Comparison of ENCODE assay signal across 21 mouse cellular contexts in the genomic region with DNA sequence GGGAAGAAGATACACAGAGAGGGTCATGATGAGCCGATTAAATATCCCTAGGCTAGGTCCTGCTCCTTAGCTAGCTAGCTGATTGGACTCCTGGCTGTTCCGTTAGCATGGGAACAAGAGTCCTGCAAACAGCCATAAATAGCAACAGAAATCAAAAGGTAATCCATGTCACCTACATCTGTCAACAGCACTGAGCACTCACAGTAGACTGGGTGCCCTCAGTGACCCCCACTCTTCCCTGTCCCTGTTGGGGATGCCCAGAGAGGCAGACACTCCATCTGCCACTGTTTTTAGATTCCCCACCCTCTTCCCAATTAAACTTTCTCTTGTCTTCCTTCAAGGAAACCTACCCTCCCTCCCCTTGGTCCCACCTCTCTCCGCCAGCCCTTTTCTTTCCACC. TPM values are rescaled to one million over a fixed set of nuclear protein-coding genes. Genes with fewer than 3 reads are reported as not detected.
A peak's percentile ranks its signal among the peaks of the same experiment; 100 is the strongest.
DNase-seq lines count a peak whose midpoint lies in the region; ATAC-seq and TF ChIP-seq lines count a peak whose summit lies in the region.
"Had no signal": no experiment of that assay in that cellular context is flagged by ENCODE, and none has a peak within 500 bp of the region (broad histone marks: within the 10 kb centered on the region; RNA-seq: fewer than 3 reads in every experiment).

No protein-coding gene starts in this region.

- peak overlapping the region; percentile 11 for H3K4me2 ChIP-seq in heart, embryonic 12.5 days
- peak overlapping the region; percentile 31 for H3K4me2 ChIP-seq in heart, embryonic 13.5 days
- H3K4me2 ChIP-seq in heart, postnatal 0 days (ENCODE audit: low read depth, low read length) = no peak overlapping the region
- H3K4me2 ChIP-seq in forebrain, embryonic 12.5 days = no peak overlapping the region
- H3K4me2 ChIP-seq: hindbrain, embryonic 12.5 days had no signal

- H3K27ac ChIP-seq in heart, embryonic 10.5 days = peak overlapping the region; percentile 65
- H3K27ac ChIP-seq in heart, embryonic 12.5 days (ENCODE audit: poor library complexity, severe bottlenecking) = peak overlapping the region; percentile 12; the same call in 1 of the 2 replicates
- H3K27ac ChIP-seq in heart, embryonic 13.5 days (replicated peaks) = peak overlapping the region; percentile 56
- no peak overlapping the region for H3K27ac ChIP-seq in heart, postnatal 0 days (ENCODE audit: low read depth)
- no peak overlapping the region for H3K27ac ChIP-seq in forebrain, embryonic 12.5 days
- H3K27ac ChIP-seq: embryonic facial prominence, embryonic 10.5 days; gastrocnemius, adult 2 months; hindbrain, embryonic 12.5 days; hindbrain, postnatal 0 days had no signal

- DNase-seq in heart, embryonic 10.5 days (ENCODE audit: low spot score) = peak; percentile 82
- no peak for DNase-seq in heart, postnatal 36 days
- DNase-seq in heart, postnatal 0 days (ENCODE audit: low spot score) = peak; percentile 73
- DNase-seq in kidney, postnatal 25 days = no peak
- DNase-seq in B cell, adult 2 months = no peak
- DNase-seq: adrenal gland, adult 8-10 months; adrenal gland, postnatal 36 days; cerebellum, adult 2 months; cerebellum, postnatal 10 days; gastrocnemius, adult 2 months; gastrocnemius, postnatal 25 days; kidney, adult 11 months had no signal

- WGBS in heart, embryonic 10.5 days = 17% methylated on average over 3 of the region's 3 CpGs
- 18% methylated on average over 3 of the region's 3 CpGs for WGBS in heart, embryonic 12.5 days
- 22% methylated on average over 3 of the region's 3 CpGs for WGBS in heart, embryonic 13.5 days
- WGBS in heart, postnatal 0 days = 15% methylated on average over 3 of the region's 3 CpGs
- 10% methylated on average over 3 of the region's 3 CpGs for WGBS in forebrain, embryonic 12.5 days

- H3K9me3 ChIP-seq in heart, embryonic 10.5 days = no peaks in the 10 kb centered on the region
- H3K9me3 ChIP-seq in heart, embryonic 12.5 days (replicated peaks) = no peaks in the 10 kb centered on the region
- no peaks in the 10 kb centered on the region for H3K9me3 ChIP-seq in heart, embryonic 13.5 days
- H3K9me3 ChIP-seq in heart, postnatal 0 days (replicated peaks; ENCODE audit: control insufficient read depth, low read length) = no peaks in the 10 kb centered on the region
- no peaks in the 10 kb centered on the region for H3K9me3 ChIP-seq in forebrain, embryonic 12.5 days
- H3K9me3 ChIP-seq: embryonic facial prominence, embryonic 10.5 days; G1E; hindbrain, embryonic 12.5 days had no signal

- TF ChIP-seq CTCF in heart, postnatal 0 days (IDR thresholded peaks at IDR 0.05; ENCODE audit: low read depth) = no peak

- no peak for TF ChIP-seq EP300 in heart, postnatal 0 days (IDR thresholded peaks at IDR 0.05; ENCODE audit: low read depth)

- peak overlapping the region; percentile 8; the same call in 1 of the 2 replicates for H3K4me3 ChIP-seq in heart, embryonic 10.5 days
- no peak overlapping the region for H3K4me3 ChIP-seq in heart, embryonic 12.5 days
- no peak overlapping the region for H3K4me3 ChIP-seq in heart, embryonic 13.5 days
- no peak overlapping the region for H3K4me3 ChIP-seq in heart, postnatal 0 days (ENCODE audit: low read depth, low read length)
- H3K4me3 ChIP-seq in forebrain, embryonic 12.5 days (replicated peaks) = no peak overlapping the region
- H3K4me3 ChIP-seq: embryonic facial prominence, embryonic 10.5 days; gastrocnemius, adult 2 months; hindbrain, embryonic 12.5 days had no signal

- peaks cover 69% of the 10 kb centered on the region for H3K27me3 ChIP-seq in heart, embryonic 10.5 days (ENCODE audit: insufficient read depth, poor library complexity, severe bottlenecking)
- H3K27me3 ChIP-seq in heart, embryonic 12.5 days (replicated peaks) = peaks cover 56% of the 10 kb centered on the region
- peaks cover 83% of the 10 kb centered on the region for H3K27me3 ChIP-seq in heart, embryonic 13.5 days (replicated peaks)
- peaks cover 15% of the 10 kb centered on the region; the same call in 1 of the 2 replicates for H3K27me3 ChIP-seq in heart, postnatal 0 days (ENCODE audit: control insufficient read depth, insufficient read depth, low read length)
- peaks cover 95% of the 10 kb centered on the region for H3K27me3 ChIP-seq in forebrain, embryonic 12.5 days

- peaks cover 49% of the 10 kb centered on the region for H3K4me1 ChIP-seq in heart, embryonic 10.5 days
- peaks cover 28% of the 10 kb centered on the region for H3K4me1 ChIP-seq in heart, embryonic 12.5 days (replicated peaks)
- H3K4me1 ChIP-seq in heart, embryonic 13.5 days = peaks cover 32% of the 10 kb centered on the region
- H3K4me1 ChIP-seq in heart, postnatal 0 days (ENCODE audit: control insufficient read depth, insufficient read depth) = peaks cover 18% of the 10 kb centered on the region; the same call in 1 of the 2 replicates
- H3K4me1 ChIP-seq in forebrain, embryonic 12.5 days = peaks cover 24% of the 10 kb centered on the region

- no peak overlapping the region for H3K9ac ChIP-seq in heart, embryonic 12.5 days
- H3K9ac ChIP-seq in heart, embryonic 13.5 days = no peak overlapping the region
- no peak overlapping the region for H3K9ac ChIP-seq in heart, postnatal 0 days (replicated peaks; ENCODE audit: low read depth, low read length)
- no peak overlapping the region for H3K9ac ChIP-seq in forebrain, embryonic 12.5 days
- H3K9ac ChIP-seq: hindbrain, embryonic 12.5 days had no signal

- peak; percentile 36; the same call in 1 of the 2 replicates for ATAC-seq in heart, embryonic 12.5 days (ENCODE audit: insufficient number of reproducible peaks, low FRiP score)
- ATAC-seq in heart, embryonic 13.5 days (ENCODE audit: extremely low read depth, insufficient number of reproducible peaks, low FRiP score, low TSS enrichment) = no peak
- peak; percentile 74 for ATAC-seq in heart, postnatal 0 days (ENCODE audit: insufficient read depth, low read depth)
- ATAC-seq in forebrain, embryonic 12.5 days (ENCODE audit: low FRiP score) = no peak
- ATAC-seq: CD4-positive, CD25-positive, alpha-beta regulatory T cell, adult 4 months; forebrain, embryonic 14.5 days; hindbrain, postnatal 0 days had no signal

- H3K36me3 ChIP-seq in heart, embryonic 10.5 days = no peaks in the 10 kb centered on the region
- H3K36me3 ChIP-seq in heart, embryonic 12.5 days = no peaks in the 10 kb centered on the region
- no peaks in the 10 kb centered on the region for H3K36me3 ChIP-seq in heart, embryonic 13.5 days
- H3K36me3 ChIP-seq in heart, postnatal 0 days (replicated peaks; ENCODE audit: control insufficient read depth, insufficient read depth, low read length) = no peaks in the 10 kb centered on the region
- H3K36me3 ChIP-seq in forebrain, embryonic 12.5 days (replicated peaks) = no peaks in the 10 kb centered on the region
- H3K36me3 ChIP-seq: embryonic facial prominence, embryonic 10.5 days; G1E; hindbrain, embryonic 12.5 days had no signal

- intact Hi-C loops in heart, postnatal 36 days (cut with DNase I) = loop anchor here (2.0 kb wide), 1 partner anchor 132 kb away; no protein-coding TSS in a partner anchor

RNA-seq across cellular contexts. Expression of a gene that starts 44.5 kb away (rescaled TPM):
- 56.6 and 60.6 TPM in 2 replicates for polyA plus RNA-seq in heart, embryonic 10.5 days (2016; fragmentation: Nextera tagmentation; extraction: Ambion mirVana)
- 10 to 100 TPM; 21.4 to 23.3 TPM for total RNA-seq in heart, postnatal 36 days (2021)
- polyA plus RNA-seq in heart, embryonic 12.5 days (2016; fragmentation: Nextera tagmentation; extraction: Ambion mirVana) = 51.4 and 52.3 TPM in 2 replicates
- polyA plus RNA-seq in heart, embryonic 13.5 days (2015; fragmentation: Nextera tagmentation; extraction: Ambion mirVana) = 27.2 and 29.7 TPM in 2 replicates
- total RNA-seq in heart, postnatal 0 days (2014; rRNA removed; ENCODE audit: low replicate concordance) = 19.3 and 30.6 TPM in 2 replicates
- polyA plus RNA-seq in heart, postnatal 0 days (2015; fragmentation: Nextera tagmentation; extraction: Ambion mirVana) = 17.3 and 20.5 TPM in 2 replicates
- polyA plus RNA-seq in forebrain, embryonic 12.5 days (2016; fragmentation: Nextera tagmentation; extraction: Ambion mirVana) = 48.7 and 53.3 TPM in 2 replicates

Comparison
In these comparisons a context has a peak if more than half of its experiments do, and no peak if none do; other contexts are left out.
1. DNase-seq: peak in heart, embryonic 10.5 days (single experiment) and heart, postnatal 0 days (single experiment); none in heart, postnatal 36 days (0 of 2), kidney, postnatal 25 days (0 of 2) and B cell, adult 2 months (0 of 2).
2. H3K27ac ChIP-seq: peak in heart, embryonic 10.5 days (single experiment), heart, embryonic 12.5 days (single experiment) and heart, embryonic 13.5 days (single experiment); none in heart, postnatal 0 days (single experiment) and forebrain, embryonic 12.5 days (single experiment).
3. ATAC-seq: peak in heart, embryonic 12.5 days (single experiment) and heart, postnatal 0 days (single experiment); none in heart, embryonic 13.5 days (single experiment) and forebrain, embryonic 12.5 days (single experiment).
4. H3K4me2 ChIP-seq: peak in heart, embryonic 12.5 days (single experiment) and heart, embryonic 13.5 days (single experiment); none in heart, postnatal 0 days (single experiment) and forebrain, embryonic 12.5 days (single experiment).